Mouse (Mus musculus) heart, adult 2 months (tissue): ENCODE data around the gene Rabif. TPM values are rescaled to one million over a fixed set of nuclear protein-coding genes. Genes with fewer than 3 reads are reported as not detected.
"Not testable (repeated sequence)": the region's sequence is repeated elsewhere in the genome, so short reads cannot be mapped to it uniquely, and the experiment has no call there.

Source experiments
- DNase-seq, 2 experiments: peaks; one replicate each; pipeline ENCODE4 v3.0.0; 2021
- H3K27ac ChIP-seq: fragments of 200-600 bp; 2 replicates; pipeline ENCODE4 v1.8.1; 2022
- H3K27me3 ChIP-seq: fragments of 200-500 bp; 2 replicates; pipeline ENCODE4 v1.6.1; 2012; ENCODE audit warnings: mild to moderate bottlenecking, low read length, inconsistent platforms, mixed read lengths; ENCODE audit not compliant: control insufficient read depth, insufficient read depth
- H3K36me3 ChIP-seq: fragments of 200-500 bp; 2 replicates; pipeline ENCODE4 v1.6.1; 2012; ENCODE audit warnings: low read length, inconsistent platforms; ENCODE audit not compliant: control insufficient read depth, insufficient read depth
- H3K4me1 ChIP-seq: fragments of 200-500 bp; 2 replicates; pipeline ENCODE4 v1.6.1; 2011; ENCODE audit warnings: low read length; ENCODE audit not compliant: control insufficient read depth, insufficient read depth
- H3K4me3 ChIP-seq: fragments of 200-600 bp; 2 replicates; pipeline ENCODE4 v1.8.1; 2022
- H3K79me2 ChIP-seq: fragments of 200-500 bp; replicated peaks from 2 replicates; pipeline ENCODE4 v1.6.1; 2012; ENCODE audit warnings: mild to moderate bottlenecking, inconsistent platforms, low read length, moderate library complexity, mixed read lengths; ENCODE audit not compliant: control insufficient read depth, insufficient read depth
- H3K9ac ChIP-seq: fragments of 200-500 bp; 2 replicates; pipeline ENCODE4 v1.6.1; 2012; ENCODE audit warnings: low read depth, mild to moderate bottlenecking, control low read depth, inconsistent platforms, low read length, mixed read lengths
- CTCF ChIP-seq: fragments of 200-600 bp; IDR thresholded peaks from 2 replicates; pipeline ENCODE4 v1.8.1; 2022; ENCODE audit warnings: antibody characterized with exemption, mild to moderate bottlenecking, moderate library complexity
- EP300 ChIP-seq: fragments of 200-500 bp; IDR thresholded peaks from 2 replicates; pipeline ENCODE4 v1.6.1; 2011; ENCODE audit warnings: low read depth, low read length, control low read depth; ENCODE audit not compliant: insufficient read depth
- POLR2A ChIP-seq: fragments of 200-500 bp; IDR thresholded peaks from 2 replicates; pipeline ENCODE4 v1.6.1; 2011; ENCODE audit warnings: mild to moderate bottlenecking, low read depth, low read length, control low read depth; ENCODE audit not compliant: insufficient read depth
- WGBS: fragments of 180-500 bp; shearing (Covaris S2); methylation state at CpG from one replicate; pipeline ENCODE4 v1.1.7; 2018; 5-methylcytosine and 5-hydroxymethylcytosine counted together
- intact Hi-C: fragments of 180-260 bp; cut with DNase I; formaldehyde crosslinking; loops from one replicate; pipeline ENCODE4 v1.15.1; 2025
- long read RNA-seq: library from polyadenylated mRNA; stranded (forward); transcript quantifications from one replicate; pipeline ENCODE4 v2.0.0, GENCODE M21; 2021
- polyA plus RNA-seq: library from polyadenylated mRNA; depleted of rRNA; stranded (reverse); fragments of >200 nt; gene quantifications from 2 replicates; pipeline ENCODE4 v1.2.3, GENCODE M21; 2012; rRNA removed
- total RNA-seq, 2 experiments: library from RNA; stranded (reverse); gene quantifications; 2 replicates each; pipeline ENCODE4 v1.2.3; 2021

Gene Rabif
- total RNA-seq = 1 to 10 TPM; 8.6 to 9.1 TPM
- 9.1 and 14.9 TPM in 2 replicates for polyA plus RNA-seq
- long read RNA-seq, transcript Rabif-201 (2 exons, 2,861 nt) = major isoform, 23 of 24 reads
- long read RNA-seq, partial matches to known transcripts = 0 of 24 reads
- long read RNA-seq, other reads (novel, unspliced or antisense) = 1 of 24 reads

DNA sequence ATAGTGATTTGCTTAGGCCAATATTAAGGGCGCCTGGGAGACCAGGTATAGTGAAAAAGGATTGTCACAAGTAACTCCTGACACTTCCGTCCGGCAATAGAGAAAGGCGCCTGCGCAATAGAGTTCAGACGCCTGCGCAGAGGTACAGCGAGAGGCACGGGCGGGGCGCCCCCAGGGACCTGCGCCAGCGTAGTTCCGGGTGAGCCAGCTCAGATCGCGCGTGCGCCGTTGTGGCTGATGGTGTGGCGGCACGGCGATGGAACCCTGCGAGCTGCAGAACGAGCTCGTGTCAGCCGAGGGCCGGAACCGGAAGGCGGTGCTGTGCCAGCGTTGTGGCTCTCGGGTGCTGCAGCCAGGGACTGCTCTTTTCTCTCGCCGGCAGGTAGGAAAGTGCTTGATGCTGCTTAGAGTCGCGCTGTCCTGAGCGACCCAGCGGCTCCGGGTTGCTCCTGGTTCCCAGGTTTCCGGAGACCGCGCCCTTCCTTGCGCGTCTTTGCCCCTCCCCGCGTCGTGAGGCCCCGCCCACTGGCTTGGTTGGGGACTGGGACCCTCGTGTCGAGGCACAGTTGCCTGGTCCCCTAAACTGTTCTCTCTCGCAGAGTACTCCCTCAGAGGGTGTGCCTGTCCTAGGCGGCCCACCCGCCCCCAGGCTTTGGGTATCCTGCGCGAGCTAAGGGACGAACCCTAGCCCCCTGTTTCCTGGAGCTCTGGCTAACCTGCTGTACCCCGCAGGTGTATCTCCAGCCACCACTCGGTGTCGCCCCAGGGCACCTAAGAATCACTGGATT is at the start of gene Rabif:
Rabif (plus strand) TSS at position 221 of the 788 bp plus-strand sequence.
- intact Hi-C loops = loop anchor here (1.0 to 5.0 kb wide), 3 partner anchors 39 to 77 kb away; partner anchors contain the start of genes Adipor1 and Klhl12
- TF ChIP-seq EP300 (no peak), CTCF (peak; percentile 48), POLR2A (peak; percentile 95)
- under 1% methylated on average over 58 of the region's 58 CpGs for WGBS

DNA sequence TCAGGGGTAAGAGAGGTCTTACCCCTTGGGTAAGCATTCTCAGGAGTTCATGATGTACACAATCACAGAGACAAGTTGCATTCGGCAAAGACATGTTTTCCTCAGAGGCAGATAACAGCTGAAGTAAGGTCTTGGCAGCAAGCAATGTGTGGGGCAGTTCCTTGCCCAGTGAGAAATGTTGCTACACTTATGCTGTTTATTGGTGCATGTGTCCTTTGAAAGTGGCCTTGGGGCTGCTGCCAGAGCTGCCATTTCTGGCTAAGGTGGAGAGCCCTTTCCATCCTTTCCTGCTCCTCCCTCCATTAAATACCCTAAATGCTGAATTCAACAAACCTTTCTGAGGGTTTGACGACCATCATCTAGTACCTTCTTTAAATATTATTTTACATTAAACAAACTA is 49.0 kb upstream of the Rabif start:
- no peak for DNase-seq
- TF ChIP-seq CTCF (no peak), POLR2A (no peak), EP300 (no peak)
- no peaks in the 10 kb centered on the region for H3K27me3 ChIP-seq
- no peak overlapping the region for H3K9ac ChIP-seq
- no peaks in the 10 kb centered on the region for H3K36me3 ChIP-seq
- H3K79me2 ChIP-seq = no peaks in the 10 kb centered on the region
- no peak overlapping the region for H3K4me3 ChIP-seq
- 75% methylated on average over 2 of the region's 2 CpGs for WGBS
- no peak overlapping the region for H3K27ac ChIP-seq
- intact Hi-C loops = no loop called here
- H3K4me1 ChIP-seq = no peaks in the 10 kb centered on the region

More for the DNA sequence above, at the start of gene Rabif:
- Histone ChIP-seq H3K27ac (peak within 1 kb of the TSS; percentile 89), H3K27me3 (no peaks in the 10 kb centered on the region), H3K4me1 (peaks cover 4% of the 10 kb centered on the region), H3K9ac (peak within 1 kb of the TSS; percentile 68), H3K36me3 (0 out of 2 replicates have a peak, but pooled peaks cover 1% of the 10 kb centered on the region), H3K4me3 (peak within 1 kb of the TSS; percentile 93), H3K79me2 (no peaks in the 10 kb centered on the region; the same call in 1 of the 2 replicates)
- peak; percentile 99 to 100 for DNase-seq

DNA sequence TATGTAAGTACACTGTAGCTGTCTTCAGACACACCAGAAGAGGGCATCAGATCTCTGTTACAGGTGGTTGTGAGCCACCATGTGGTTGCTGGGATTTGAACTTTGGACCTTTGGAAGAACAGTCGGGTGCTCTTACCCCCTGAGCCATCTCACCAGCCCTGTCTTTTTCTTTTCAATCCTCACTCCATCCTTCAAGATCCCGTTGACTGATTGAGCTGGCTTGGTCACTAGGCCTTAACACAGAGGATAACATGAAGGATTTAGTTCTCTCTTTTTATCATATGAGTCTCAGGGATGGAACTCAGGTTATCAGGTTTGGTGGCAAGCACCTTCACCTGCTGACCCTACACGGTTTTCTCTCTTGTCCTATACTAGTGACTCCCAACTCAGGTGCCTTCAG is 45.9 kb upstream of the Rabif start:
- H3K79me2 ChIP-seq, DNase-seq, intact Hi-C loops, H3K27ac ChIP-seq, H3K9ac ChIP-seq, H3K4me3 ChIP-seq, H3K36me3 ChIP-seq, H3K27me3 ChIP-seq, H3K4me1 ChIP-seq: not testable (repeated sequence)
- 62% methylated on average over 3 of the region's 3 CpGs for WGBS

DNA sequence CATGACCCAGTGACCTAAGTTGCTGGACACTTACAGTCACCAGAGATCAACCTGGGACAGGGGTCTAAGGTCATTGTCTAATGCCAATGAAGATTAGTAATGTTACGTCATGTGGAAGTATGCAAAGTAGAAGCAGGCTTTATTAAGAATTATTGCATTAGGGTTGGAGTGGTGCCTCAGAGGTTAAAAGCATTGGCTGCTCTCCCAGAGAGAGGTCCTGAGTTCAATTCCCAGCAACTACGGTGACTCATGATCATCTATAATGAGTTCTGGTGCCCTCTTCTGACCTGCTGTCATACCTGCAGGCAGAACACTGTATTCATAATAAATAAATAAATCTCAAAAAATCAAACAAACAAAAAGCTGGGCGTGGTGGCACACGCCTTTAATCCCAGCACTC is 44.2 kb upstream of the Rabif start:
- Histone ChIP-seq H3K4me1 (no peaks in the 10 kb centered on the region; the same call in 1 of the 2 replicates), H3K4me3 (no peak overlapping the region), H3K27me3 (no peaks in the 10 kb centered on the region), H3K9ac (no peak overlapping the region), H3K36me3 (no peaks in the 10 kb centered on the region; the same call in 1 of the 2 replicates), H3K79me2 (no peaks in the 10 kb centered on the region), H3K27ac (no peak overlapping the region)
- TF ChIP-seq CTCF = peak; percentile 30
- no peak for TF ChIP-seq EP300
- intact Hi-C loops = no loop called here
- DNase-seq = no peak
- 74% methylated on average over 4 of the region's 4 CpGs for WGBS

DNA sequence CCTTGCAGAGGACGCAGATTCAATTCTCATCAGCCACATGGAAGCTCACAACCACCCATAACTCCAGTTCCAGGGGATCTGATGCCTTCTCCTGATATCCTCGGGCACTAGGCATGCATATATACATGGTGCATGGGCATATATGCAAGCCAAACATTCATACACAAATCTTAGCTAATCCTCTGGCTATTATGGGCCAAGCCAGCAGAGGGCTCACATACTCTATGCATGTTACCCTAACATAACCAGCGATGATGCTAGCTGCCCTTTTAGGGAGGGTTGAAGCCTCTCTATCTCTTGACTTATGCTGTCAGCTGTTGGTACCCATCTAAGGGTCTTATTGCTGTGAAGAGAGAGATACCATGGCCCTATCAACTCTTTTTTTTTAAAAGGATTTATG is 43.5 kb upstream of the Rabif start:
- no peak overlapping the region for H3K4me3 ChIP-seq
- no peaks in the 10 kb centered on the region; the same call in 1 of the 2 replicates for H3K36me3 ChIP-seq
- peak; percentile 23 to 52 for DNase-seq
- intact Hi-C loops = no loop called here
- no peak overlapping the region for H3K9ac ChIP-seq
- H3K27me3 ChIP-seq = no peaks in the 10 kb centered on the region
- 30% methylated on average over 3 of the region's 3 CpGs for WGBS
- peaks cover 1% of the 10 kb centered on the region for H3K79me2 ChIP-seq
- TF ChIP-seq CTCF (peak; percentile 73), POLR2A (no peak)
- peaks cover under 1% of the 10 kb centered on the region; the same call in 1 of the 2 replicates for H3K4me1 ChIP-seq
- no peak overlapping the region for H3K27ac ChIP-seq
